ENCODE assay signal across 14 mouse cellular contexts in genomic region chr10:80818599-80819281, GRCm38 (mm10). TPM values are rescaled to one million over a fixed set of nuclear protein-coding genes. Genes with fewer than 3 reads are reported as not detected.
DNase-seq lines count a peak whose midpoint lies in the region; ATAC-seq lines count a peak whose summit lies in the region.
"Had no signal": no experiment of that assay in that cellular context is flagged by ENCODE, and none has a peak within 500 bp of the region (broad histone marks: within the 10 kb centered on the region; RNA-seq: fewer than 3 reads in every experiment).

No protein-coding gene starts in this region.

- H3K9ac ChIP-seq in liver, embryonic 12.5 days, result peak overlapping the region; percentile 61
- H3K9ac ChIP-seq: hindbrain, embryonic 14.5 days had no signal

- peak; percentile 61 for DNase-seq in spleen, adult 12 weeks (ENCODE audit: low spot score)
- DNase-seq in spleen, adult 18-20 months, result no peak
- peak; percentile 79 to 82 for DNase-seq in spleen, postnatal 4 days (ENCODE audit: low spot score in 2 of 2)
- DNase-seq in left cerebral cortex, postnatal 14 days (ENCODE audit: low spot score in 2 of 2), result no peak
- no peak for DNase-seq in cerebellum, adult 18-20 months
- no peak for DNase-seq in layer of hippocampus, postnatal 36 days
- DNase-seq: left cerebral cortex, postnatal 4 days; lung, postnatal 10 days had no signal

- peaks cover 59% of the 10 kb centered on the region for H3K4me1 ChIP-seq in liver, embryonic 12.5 days

- no peak overlapping the region for H3K4me3 ChIP-seq in liver, embryonic 12.5 days

- 0 out of 2 replicates have a peak, but pooled peaks cover 4% of the 10 kb centered on the region for H3K27me3 ChIP-seq in liver, embryonic 12.5 days (replicated peaks)

- WGBS in liver, embryonic 12.5 days (ENCODE audit: insufficient replicate concordance), result 30% methylated on average over 6 of the region's 6 CpGs

- H3K9me3 ChIP-seq in liver, embryonic 12.5 days (replicated peaks), result no peaks in the 10 kb centered on the region

- H3K27ac ChIP-seq in liver, embryonic 12.5 days, result peak overlapping the region; percentile 95
- H3K27ac ChIP-seq: hindbrain, embryonic 14.5 days had no signal

- intact Hi-C loops in left cerebral cortex, postnatal 14 days (cut with DNase I), result no loop called here

- H3K4me2 ChIP-seq in liver, embryonic 12.5 days, result peak overlapping the region; percentile 45
- H3K4me2 ChIP-seq: hindbrain, embryonic 14.5 days; midbrain, embryonic 11.5 days had no signal

- no peaks in the 10 kb centered on the region for H3K36me3 ChIP-seq in liver, embryonic 12.5 days

- ATAC-seq in common myeloid progenitor, adult 5-6 weeks (replicated peaks; ENCODE audit: low read depth, poor library complexity, severe bottlenecking), result peak; percentile 69; the same call in 1 of the 2 replicates
- peak; percentile 98 for ATAC-seq in liver, embryonic 12.5 days

RNA-seq across cellular contexts. Expression of gene Jsrp1, which starts 5.4 kb away (rescaled TPM):
- not detected in 2 replicates for total RNA-seq in common myeloid progenitor, adult 5-6 weeks (2017)
- polyA plus RNA-seq in liver, embryonic 12.5 days (2016; fragmentation: Nextera tagmentation; extraction: Ambion mirVana), result 0.18 and 0.46 TPM in 2 replicates
- total RNA-seq in left cerebral cortex, postnatal 14 days (2021), result 1 to 10 TPM; 2.5 to 2.9 TPM
- 1 to 10 TPM; 2.3 to 2.5 TPM for total RNA-seq in layer of hippocampus, postnatal 36 days (2021)
- polyA plus RNA-seq: spleen, adult 2 months had no signal

RNA-seq across cellular contexts. Expression of gene Oaz1, which starts 7.7 kb away (rescaled TPM):
- 288 TPM in 2 replicates for total RNA-seq in common myeloid progenitor, adult 5-6 weeks (2017)
- polyA plus RNA-seq in liver, embryonic 12.5 days (2016; fragmentation: Nextera tagmentation; extraction: Ambion mirVana), result 1,528 and 1,635 TPM in 2 replicates
- total RNA-seq in left cerebral cortex, postnatal 14 days (2021), result 100 to 1,000 TPM; 433 to 483 TPM
- 100 to 1,000 TPM; 484 to 486 TPM for total RNA-seq in layer of hippocampus, postnatal 36 days (2021)

RNA-seq across cellular contexts. Expression of gene Amh, which starts 13.7 kb away (rescaled TPM):
- total RNA-seq in common myeloid progenitor, adult 5-6 weeks (2017), result 0.58 TPM in 1 of 2 replicates, not detected in the other
- 0.07 TPM in 1 of 2 replicates, not detected in the other for polyA plus RNA-seq in liver, embryonic 12.5 days (2016; fragmentation: Nextera tagmentation; extraction: Ambion mirVana)
- total RNA-seq in left cerebral cortex, postnatal 14 days (2021), result 1 to 10 TPM; 1.6 to 1.9 TPM
- total RNA-seq in layer of hippocampus, postnatal 36 days (2021), result 1 to 10 TPM; 3.9 to 4.2 TPM
- polyA plus RNA-seq: hindbrain, embryonic 14.5 days; kidney, embryonic 14.5 days; midbrain, embryonic 11.5 days had no signal

RNA-seq across cellular contexts. Expression of gene Plekhj1, which starts 20.3 kb away (rescaled TPM):
- total RNA-seq in common myeloid progenitor, adult 5-6 weeks (2017), result 36.7 and 43.0 TPM in 2 replicates
- 134 and 137 TPM in 2 replicates for polyA plus RNA-seq in liver, embryonic 12.5 days (2016; fragmentation: Nextera tagmentation; extraction: Ambion mirVana)
- total RNA-seq in left cerebral cortex, postnatal 14 days (2021), result 10 to 100 TPM; 60.0 to 62.8 TPM
- 10 to 100 TPM; 73.8 to 74.5 TPM for total RNA-seq in layer of hippocampus, postnatal 36 days (2021)

RNA-seq across cellular contexts. Expression of gene Sf3a2, which starts 20.7 kb away (rescaled TPM):
- 26.6 and 46.7 TPM in 2 replicates for total RNA-seq in common myeloid progenitor, adult 5-6 weeks (2017)
- 53.5 and 54.1 TPM in 2 replicates for polyA plus RNA-seq in liver, embryonic 12.5 days (2016; fragmentation: Nextera tagmentation; extraction: Ambion mirVana)
- 10 to 100 TPM; 42.7 to 43.6 TPM for total RNA-seq in left cerebral cortex, postnatal 14 days (2021)
- total RNA-seq in layer of hippocampus, postnatal 36 days (2021), result 10 to 100 TPM; 43.8 to 47.1 TPM

Comparison
In these comparisons a context has a peak if more than half of its experiments do, and no peak if none do; other contexts are left out.
1. DNase-seq: peak in spleen, adult 12 weeks (single experiment) and spleen, postnatal 4 days (2 of 2); none in spleen, adult 18-20 months (0 of 2), left cerebral cortex, postnatal 14 days (0 of 2), cerebellum, adult 18-20 months (0 of 2) and layer of hippocampus, postnatal 36 days (0 of 2).